Mouse (Mus musculus): ENCODE data around the gene Ero1l. TPM values are rescaled to one million over a fixed set of nuclear protein-coding genes. Genes with fewer than 3 reads are reported as not detected.
A peak's percentile ranks its signal among the peaks of the same experiment; 100 is the strongest.

Ero1l gene
- total and polyA plus RNA-seq, 3 experiments = 5.0 to 22.6 (median 15.6) TPM

DNA sequence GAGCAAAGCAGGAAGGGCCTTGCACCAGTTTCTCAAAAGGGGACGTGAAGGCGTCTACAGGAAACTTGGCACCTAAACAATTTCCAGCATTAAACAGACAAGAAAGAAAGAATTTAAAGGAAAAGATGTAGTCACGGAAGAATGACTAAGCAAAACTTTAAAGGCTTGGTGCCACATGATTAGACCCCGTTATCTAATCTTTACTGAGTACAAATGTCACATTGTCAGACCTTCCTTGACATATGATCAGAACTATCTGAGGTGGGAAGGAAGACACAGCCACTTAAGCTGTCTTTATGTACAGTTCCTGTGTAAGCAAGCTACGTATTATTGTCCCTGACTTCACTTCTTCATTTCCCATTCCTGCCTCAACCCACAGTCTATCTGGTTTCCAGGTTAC lies 3.1 kb upstream of the Ero1l start:
- H3K36me3 ChIP-seq (ENCODE audit: control insufficient read depth, insufficient read depth, low read length) = 0 out of 2 replicates have a peak, but pooled peaks cover 1% of the 10 kb centered on the region
- H3K27me3 ChIP-seq (ENCODE audit: control insufficient read depth, insufficient read depth, low read length) = no peaks in the 10 kb centered on the region
- no peak overlapping the region for H3K27ac ChIP-seq
- TF ChIP-seq CTCF (IDR thresholded peaks at IDR 0.05) (no peak), POLR2A (IDR thresholded peaks at IDR 0.05; ENCODE audit: insufficient read depth, low read depth, low read length) (no peak), EP300 (IDR thresholded peaks at IDR 0.05; ENCODE audit: insufficient read depth, low read depth, low read length) (no peak)
- no peak overlapping the region for H3K4me3 ChIP-seq
- intact Hi-C loops (cut with DNase I) = no loop called here
- no peak overlapping the region for H3K9ac ChIP-seq (ENCODE audit: low read depth, low read length)
- DNase-seq = no peak
- peaks cover 2% of the 10 kb centered on the region; the same call in 1 of the 2 replicates for H3K4me1 ChIP-seq (ENCODE audit: control insufficient read depth, insufficient read depth, low read length)
- H3K79me2 ChIP-seq (replicated peaks; ENCODE audit: control insufficient read depth, insufficient read depth, low read length) = no peaks in the 10 kb centered on the region
- WGBS = 50% methylated on average over 5 of the region's 5 CpGs

DNA sequence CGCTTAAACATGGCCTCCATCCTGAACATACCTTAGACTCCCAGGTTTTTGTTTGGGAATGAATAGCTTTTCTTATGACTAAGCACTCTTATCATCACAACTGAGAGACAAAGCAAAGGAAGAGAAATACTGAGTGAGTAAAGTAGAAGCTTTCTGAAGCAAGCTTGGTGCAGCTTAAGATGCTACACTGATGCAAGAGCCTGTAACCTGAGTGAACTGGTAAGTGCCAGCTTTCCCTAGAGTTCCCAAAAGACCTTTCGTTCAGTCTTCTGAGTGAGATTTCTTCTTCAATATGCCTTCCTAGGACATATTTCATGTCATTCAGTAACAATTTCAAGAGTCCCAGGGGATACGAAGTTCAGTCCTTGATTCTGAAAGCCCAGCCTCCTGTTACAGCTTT lies 2.5 kb upstream of the Ero1l start:
- DNase-seq = no peak
- no peak overlapping the region for H3K9ac ChIP-seq (ENCODE audit: low read depth, low read length)
- H3K36me3 ChIP-seq (ENCODE audit: control insufficient read depth, insufficient read depth, low read length) = 0 out of 2 replicates have a peak, but pooled peaks cover 1% of the 10 kb centered on the region
- H3K79me2 ChIP-seq (replicated peaks; ENCODE audit: control insufficient read depth, insufficient read depth, low read length) = no peaks in the 10 kb centered on the region
- peaks cover 2% of the 10 kb centered on the region; the same call in 1 of the 2 replicates for H3K4me1 ChIP-seq (ENCODE audit: control insufficient read depth, insufficient read depth, low read length)
- H3K4me3 ChIP-seq = no peak overlapping the region
- intact Hi-C loops (cut with DNase I) = no loop called here
- TF ChIP-seq EP300 (IDR thresholded peaks at IDR 0.05; ENCODE audit: insufficient read depth, low read depth, low read length) (no peak), CTCF (IDR thresholded peaks at IDR 0.05) (no peak), POLR2A (IDR thresholded peaks at IDR 0.05; ENCODE audit: insufficient read depth, low read depth, low read length) (no peak)
- no peak overlapping the region for H3K27ac ChIP-seq
- H3K27me3 ChIP-seq (ENCODE audit: control insufficient read depth, insufficient read depth, low read length) = no peaks in the 10 kb centered on the region
- 74% methylated on average over 3 of the region's 3 CpGs for WGBS

DNA sequence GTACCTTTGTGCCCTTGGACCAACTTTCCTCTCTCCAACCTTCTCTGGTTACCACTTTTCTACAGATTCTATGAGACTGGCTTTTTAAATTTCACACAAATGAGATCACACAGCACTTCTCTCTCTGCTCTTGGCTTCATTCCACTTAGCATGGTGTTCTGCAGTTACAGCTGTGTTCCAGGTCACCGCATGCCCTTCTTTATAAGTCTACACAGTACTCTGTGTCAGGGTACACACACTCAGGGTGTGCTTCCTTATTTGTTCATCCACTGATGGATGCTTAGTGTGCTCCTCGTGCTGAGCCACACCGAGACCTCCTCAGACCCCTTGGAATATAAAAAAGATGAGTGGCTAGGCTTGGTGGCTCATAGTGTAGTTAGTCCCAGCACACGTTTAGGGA lies 1.5 kb upstream of the Ero1l start:
- Histone ChIP-seq H3K4me1 (ENCODE audit: control insufficient read depth, insufficient read depth, low read length) (peaks cover 2% of the 10 kb centered on the region; the same call in 1 of the 2 replicates), H3K27me3 (ENCODE audit: control insufficient read depth, insufficient read depth, low read length) (no peaks in the 10 kb centered on the region), H3K9ac (ENCODE audit: low read depth, low read length) (no peak overlapping the region), H3K36me3 (ENCODE audit: control insufficient read depth, insufficient read depth, low read length) (peaks cover 7% of the 10 kb centered on the region), H3K79me2 (replicated peaks; ENCODE audit: control insufficient read depth, insufficient read depth, low read length) (peaks cover 2% of the 10 kb centered on the region; the same call in 1 of the 2 replicates), H3K4me3 (no peak overlapping the region), H3K27ac (no peak overlapping the region)
- 82% methylated on average over 4 of the region's 4 CpGs for WGBS
- intact Hi-C loops (cut with DNase I) = no loop called here
- DNase-seq = no peak
- no peak for TF ChIP-seq POLR2A (IDR thresholded peaks at IDR 0.05; ENCODE audit: insufficient read depth, low read depth, low read length)
- no peak for TF ChIP-seq CTCF (IDR thresholded peaks at IDR 0.05)
- TF ChIP-seq EP300 (IDR thresholded peaks at IDR 0.05; ENCODE audit: insufficient read depth, low read depth, low read length) = no peak

DNA sequence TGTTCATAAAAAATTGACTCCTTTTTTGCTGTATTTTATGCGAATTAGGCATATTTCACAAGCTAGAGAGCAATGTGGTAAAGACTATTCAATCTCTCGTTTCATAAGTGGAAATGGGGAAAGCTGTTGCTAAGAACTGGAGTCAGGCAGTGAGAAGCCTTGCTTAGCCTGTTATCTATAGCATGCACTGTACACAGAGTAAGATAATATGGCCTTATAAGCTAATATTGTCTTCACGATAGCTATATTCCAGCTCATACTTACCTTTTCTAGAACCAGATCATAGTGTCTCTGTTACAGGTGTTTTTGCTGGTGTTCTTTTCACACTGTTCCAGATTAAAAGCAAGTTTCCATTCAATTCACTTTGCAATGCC lies 653 bp upstream of the Ero1l start:
- TF ChIP-seq CTCF (IDR thresholded peaks at IDR 0.05) (no peak), POLR2A (IDR thresholded peaks at IDR 0.05; ENCODE audit: insufficient read depth, low read depth, low read length) (no peak), EP300 (IDR thresholded peaks at IDR 0.05; ENCODE audit: insufficient read depth, low read depth, low read length) (no peak)
- WGBS = 55% methylated on average over 3 of the region's 3 CpGs
- Histone ChIP-seq H3K27me3 (ENCODE audit: control insufficient read depth, insufficient read depth, low read length) (no peaks in the 10 kb centered on the region), H3K36me3 (ENCODE audit: control insufficient read depth, insufficient read depth, low read length) (peaks cover 7% of the 10 kb centered on the region), H3K27ac (peak overlapping the region; percentile 93), H3K4me1 (ENCODE audit: control insufficient read depth, insufficient read depth, low read length) (peaks cover 2% of the 10 kb centered on the region; the same call in 1 of the 2 replicates), H3K4me3 (no peak overlapping the region), H3K79me2 (replicated peaks; ENCODE audit: control insufficient read depth, insufficient read depth, low read length) (peaks cover 2% of the 10 kb centered on the region; the same call in 1 of the 2 replicates), H3K9ac (ENCODE audit: low read depth, low read length) (no peak overlapping the region)
- intact Hi-C loops (cut with DNase I) = loop anchor here (5.0 kb wide), 1 partner anchor 97 kb away; the partner anchor contains the start of gene Txndc16
- DNase-seq = no peak

DNA sequence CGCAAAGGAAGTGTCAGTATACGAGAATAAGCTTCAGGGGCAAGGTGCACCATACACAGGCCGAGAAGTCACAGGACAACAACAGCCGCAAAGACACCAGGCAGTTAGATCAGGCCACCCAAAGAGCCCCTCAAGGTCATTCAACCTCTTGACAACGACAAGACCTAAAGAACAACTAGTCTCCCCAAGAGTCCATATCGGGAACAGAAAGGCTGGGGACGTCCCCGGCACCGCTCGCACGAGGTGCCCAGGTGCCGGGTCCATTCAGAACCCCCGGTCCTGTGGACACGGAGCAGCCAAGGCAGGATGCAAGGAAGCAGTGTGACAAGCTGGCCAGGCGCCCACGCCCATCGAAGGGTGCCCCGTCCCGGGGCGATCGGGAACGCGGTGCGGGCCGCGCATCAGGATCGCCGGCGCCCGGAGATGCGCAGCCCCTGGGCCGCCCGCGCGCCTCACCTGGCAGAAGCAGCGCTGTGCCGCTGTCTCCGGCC lies 605 bp downstream of the Ero1l start:
- peaks cover 7% of the 10 kb centered on the region for H3K36me3 ChIP-seq (ENCODE audit: control insufficient read depth, insufficient read depth, low read length)
- DNase-seq = no peak
- intact Hi-C loops (cut with DNase I) = loop anchor here (5.0 kb wide), 1 partner anchor 96 kb away; the partner anchor contains the start of gene Txndc16

DNA sequence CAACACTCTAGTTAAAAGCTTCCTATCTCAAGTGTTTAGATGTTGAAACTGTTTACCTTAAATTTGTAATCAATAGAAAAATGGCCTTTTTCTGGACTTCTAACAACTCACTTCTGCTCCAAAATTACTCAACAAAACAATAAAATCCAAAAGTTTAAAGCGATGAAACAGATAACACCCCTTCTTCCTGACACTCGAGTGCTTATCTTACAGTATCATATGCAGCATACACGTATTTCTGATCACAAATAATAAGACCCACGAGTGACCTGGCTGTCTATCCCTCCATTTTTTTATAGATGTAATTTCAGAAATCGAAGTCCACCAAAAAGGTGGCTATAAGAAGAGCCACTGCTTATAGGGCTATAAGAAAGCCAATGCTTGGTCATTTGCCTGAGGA lies 1.6 kb downstream of the Ero1l start:
- H3K27ac ChIP-seq = peak overlapping the region; percentile 93; the same call in 1 of the 2 replicates
- intact Hi-C loops (cut with DNase I) = loop anchor here (5.0 kb wide), 1 partner anchor 95 kb away; the partner anchor contains the start of gene Txndc16
- 50% methylated on average over 5 of the region's 5 CpGs for WGBS

More for the DNA sequence above, 605 bp downstream of the Ero1l start:
- Histone ChIP-seq H3K79me2 (replicated peaks; ENCODE audit: control insufficient read depth, insufficient read depth, low read length) (peaks cover 4% of the 10 kb centered on the region), H3K27me3 (ENCODE audit: control insufficient read depth, insufficient read depth, low read length) (no peaks in the 10 kb centered on the region), H3K4me1 (ENCODE audit: control insufficient read depth, insufficient read depth, low read length) (peaks cover 2% of the 10 kb centered on the region; the same call in 1 of the 2 replicates), H3K9ac (ENCODE audit: low read depth, low read length) (peak overlapping the region; percentile 85), H3K4me3 (peak overlapping the region; percentile 91), H3K27ac (peak overlapping the region; percentile 93)
- TF ChIP-seq CTCF (IDR thresholded peaks at IDR 0.05) (no peak), POLR2A (IDR thresholded peaks at IDR 0.05; ENCODE audit: insufficient read depth, low read depth, low read length) (no peak), EP300 (IDR thresholded peaks at IDR 0.05; ENCODE audit: insufficient read depth, low read depth, low read length) (no peak)
- WGBS = under 1% methylated on average over 38 of the region's 38 CpGs

More for the DNA sequence above, 1.6 kb downstream of the Ero1l start:
- Histone ChIP-seq H3K36me3 (ENCODE audit: control insufficient read depth, insufficient read depth, low read length) (peaks cover 7% of the 10 kb centered on the region), H3K4me3 (peak overlapping the region; percentile 91; the same call in 1 of the 2 replicates), H3K9ac (ENCODE audit: low read depth, low read length) (no peak overlapping the region), H3K27me3 (ENCODE audit: control insufficient read depth, insufficient read depth, low read length) (no peaks in the 10 kb centered on the region), H3K4me1 (ENCODE audit: control insufficient read depth, insufficient read depth, low read length) (peaks cover 2% of the 10 kb centered on the region; the same call in 1 of the 2 replicates), H3K79me2 (replicated peaks; ENCODE audit: control insufficient read depth, insufficient read depth, low read length) (peaks cover 4% of the 10 kb centered on the region)
- TF ChIP-seq CTCF (IDR thresholded peaks at IDR 0.05) = no peak
- no peak for TF ChIP-seq POLR2A (IDR thresholded peaks at IDR 0.05; ENCODE audit: insufficient read depth, low read depth, low read length)
- no peak for TF ChIP-seq EP300 (IDR thresholded peaks at IDR 0.05; ENCODE audit: insufficient read depth, low read depth, low read length)
- no peak for DNase-seq
